Mouse (Mus musculus) brown adipose tissue, adult 24 weeks (tissue): Measurements from ENCODE around the gene Tamm41. TPM values are rescaled to one million over a fixed set of nuclear protein-coding genes. Genes with fewer than 3 reads are reported as not detected.

Source experiments
- polyA plus RNA-seq: library from polyadenylated mRNA; stranded (reverse); fragments of >200 nt; gene quantifications from 2 replicates; pipeline ENCODE4 v1.2.4, GENCODE M21; 2012; ENCODE audit not compliant: missing spikeins, insufficient read depth, insufficient read length

Tamm41 gene
- polyA plus RNA-seq, 1 experiment: 22.6 TPM

Other genes starting within 250 kb of the Tamm41 start
- gene Vgll4, start 67.9 kb downstream of the Tamm41 start, polyA plus RNA-seq: 59.1 and 73.9 TPM in 2 replicates
- 3.9 and 8.1 TPM in 2 replicates for gene Syn2, start 97.0 kb upstream of the Tamm41 start, polyA plus RNA-seq
- not detected in 2 replicates for gene Gm17482, start 189.5 kb upstream of the Tamm41 start, polyA plus RNA-seq
- gene Timp4, start 214.3 kb upstream of the Tamm41 start, polyA plus RNA-seq: 11.1 and 36.6 TPM in 2 replicates